Comparison of ENCODE assay signal across 12 mouse cellular contexts in genomic region chr7:143320367-143320766, GRCm38 (mm10).
DNase-seq lines count a peak whose midpoint lies in the region; ATAC-seq and TF ChIP-seq lines count a peak whose summit lies in the region.
"Had no signal": no experiment of that assay in that cellular context is flagged by ENCODE, and none has a peak within 500 bp of the region (broad histone marks: within the 10 kb centered on the region; RNA-seq: fewer than 3 reads in every experiment).

No protein-coding gene starts in this region.

- TF ChIP-seq POLR2A in limb, embryonic 14.5 days (IDR thresholded peaks at IDR 0.05; ENCODE audit: borderline replicate concordance, extremely low read depth, insufficient read depth, insufficient read length), result no peak

- no peak overlapping the region for H3K4me3 ChIP-seq in embryonic facial prominence, embryonic 14.5 days (ENCODE audit: low read depth, low read length)
- no peak overlapping the region for H3K4me3 ChIP-seq in heart, embryonic 13.5 days
- no peak overlapping the region for H3K4me3 ChIP-seq in limb, embryonic 14.5 days (replicated peaks; ENCODE audit: low read length)
- H3K4me3 ChIP-seq: forebrain, embryonic 12.5 days; heart, adult 2 months had no signal

- no peaks in the 10 kb centered on the region for H3K36me3 ChIP-seq in embryonic facial prominence, embryonic 14.5 days (ENCODE audit: control insufficient read depth, insufficient read depth, low read length)
- H3K36me3 ChIP-seq in heart, embryonic 13.5 days, result no peaks in the 10 kb centered on the region
- no peaks in the 10 kb centered on the region for H3K36me3 ChIP-seq in limb, embryonic 14.5 days (ENCODE audit: control insufficient read depth, insufficient read depth, low read length)
- H3K36me3 ChIP-seq: forebrain, embryonic 12.5 days had no signal

- H3K9me3 ChIP-seq in embryonic facial prominence, embryonic 14.5 days (ENCODE audit: control insufficient read depth, low read length), result no peaks in the 10 kb centered on the region
- no peaks in the 10 kb centered on the region for H3K9me3 ChIP-seq in heart, embryonic 13.5 days
- H3K9me3 ChIP-seq in limb, embryonic 14.5 days (ENCODE audit: control insufficient read depth, low read length), result no peaks in the 10 kb centered on the region
- H3K9me3 ChIP-seq: forebrain, embryonic 12.5 days had no signal

- no peaks in the 10 kb centered on the region for H3K27me3 ChIP-seq in embryonic facial prominence, embryonic 14.5 days (replicated peaks; ENCODE audit: control insufficient read depth, insufficient read depth, low read length)
- no peaks in the 10 kb centered on the region for H3K27me3 ChIP-seq in heart, embryonic 13.5 days (replicated peaks)
- H3K27me3 ChIP-seq in limb, embryonic 14.5 days (ENCODE audit: control insufficient read depth, insufficient read depth, low read length), result no peaks in the 10 kb centered on the region

- WGBS in embryonic facial prominence, embryonic 14.5 days, result 35% methylated on average over 8 of the region's 8 CpGs
- 32% methylated on average over 8 of the region's 8 CpGs for WGBS in heart, embryonic 13.5 days
- WGBS in limb, embryonic 14.5 days, result 51% methylated on average over 8 of the region's 8 CpGs

- no peak overlapping the region for H3K9ac ChIP-seq in embryonic facial prominence, embryonic 14.5 days (ENCODE audit: low read depth, low read length)
- 0 out of 2 replicates have a peak overlapping the region, but pooled peaks have one; percentile 42 for H3K9ac ChIP-seq in heart, embryonic 13.5 days
- no peak overlapping the region for H3K9ac ChIP-seq in limb, embryonic 14.5 days (ENCODE audit: low read depth, low read length, severe bottlenecking)
- H3K9ac ChIP-seq: forebrain, embryonic 12.5 days; liver, embryonic 14.5 days had no signal

- peak overlapping the region; percentile 59 for H3K27ac ChIP-seq in embryonic facial prominence, embryonic 14.5 days (replicated peaks; ENCODE audit: low read depth, low read length)
- peak overlapping the region; percentile 74 for H3K27ac ChIP-seq in heart, embryonic 13.5 days (replicated peaks)
- H3K27ac ChIP-seq in limb, embryonic 14.5 days (replicated peaks; ENCODE audit: low read depth, low read length), result no peak overlapping the region; the same call in 1 of the 2 replicates
- H3K27ac ChIP-seq: forebrain, embryonic 12.5 days; heart, adult 2 months; liver, embryonic 14.5 days had no signal

- DNase-seq in kidney, postnatal 10 days, result peak; percentile 32
- no peak for DNase-seq in kidney, postnatal 36 days
- peak; percentile 88 for DNase-seq in embryonic facial prominence, embryonic 14.5 days (ENCODE audit: low spot score)
- DNase-seq in limb, embryonic 14.5 days (ENCODE audit: low spot score), result peak; percentile 61
- no peak for DNase-seq in left cerebral cortex, postnatal 14 days (ENCODE audit: low spot score in 2 of 2)
- DNase-seq in cerebellum, adult 18-20 months, result no peak
- DNase-seq: right cerebral cortex, adult 18-20 months had no signal

- no peak overlapping the region for H3K4me2 ChIP-seq in embryonic facial prominence, embryonic 14.5 days (ENCODE audit: low read depth, low read length)
- H3K4me2 ChIP-seq in heart, embryonic 13.5 days, result no peak overlapping the region
- no peak overlapping the region for H3K4me2 ChIP-seq in limb, embryonic 14.5 days (replicated peaks; ENCODE audit: low read depth, low read length, severe bottlenecking)
- H3K4me2 ChIP-seq: forebrain, embryonic 12.5 days had no signal

- intact Hi-C loops in left cerebral cortex, postnatal 14 days (cut with DNase I), result no loop called here

- H3K4me1 ChIP-seq in embryonic facial prominence, embryonic 14.5 days (ENCODE audit: control insufficient read depth, insufficient read depth, low read length), result peaks cover 9% of the 10 kb centered on the region; the same call in 1 of the 2 replicates
- H3K4me1 ChIP-seq in heart, embryonic 13.5 days, result peaks cover 33% of the 10 kb centered on the region
- H3K4me1 ChIP-seq in limb, embryonic 14.5 days (ENCODE audit: control insufficient read depth, insufficient read depth, low read length), result peaks cover 10% of the 10 kb centered on the region

- peak; percentile 79 for ATAC-seq in embryonic facial prominence, embryonic 14.5 days (ENCODE audit: low read depth)
- ATAC-seq in heart, embryonic 13.5 days (ENCODE audit: extremely low read depth, insufficient number of reproducible peaks, low FRiP score, low TSS enrichment), result peak; percentile 52; the same call in 1 of the 2 replicates
- ATAC-seq in limb, embryonic 14.5 days (ENCODE audit: low FRiP score, low read depth), result peak; percentile 48; the same call in 1 of the 2 replicates
- ATAC-seq: activated CD4-positive, CD25-positive, alpha-beta regulatory T cell, adult 4 months had no signal

Comparison
In these comparisons a context has a peak if more than half of its experiments do, and no peak if none do; other contexts are left out.
1. DNase-seq: peak in kidney, postnatal 10 days (single experiment), embryonic facial prominence, embryonic 14.5 days (single experiment) and limb, embryonic 14.5 days (single experiment); none in kidney, postnatal 36 days (0 of 2), left cerebral cortex, postnatal 14 days (0 of 2) and cerebellum, adult 18-20 months (0 of 2).
2. Peak in every context shown above with its lines, with median percentiles within 50 percentile points of each other: ATAC-seq.